Mouse (Mus musculus): ENCODE results near the gene Timm9. TPM values are rescaled to one million over a fixed set of nuclear protein-coding genes. Genes with fewer than 3 reads are reported as not detected.
A peak's percentile ranks its signal among the peaks of the same experiment; 100 is the strongest.

Gene Timm9
- 75.9 and 76.1 TPM in 2 replicates for polyA plus RNA-seq (2015; fragmentation: Nextera tagmentation; extraction: Ambion mirVana)

GRCm38 (mm10) chr12:71136130-71136973 lies at the start of gene Timm9, which contains the start of gene 2700049A03Rik:
Gene Timm9 (minus strand): TSS chr12:71136684.
Gene 2700049A03Rik (plus strand): TSS chr12:71136848.
- Histone ChIP-seq H3K27me3 (ENCODE audit: control insufficient read depth, insufficient read depth, low read length) (no peaks in the 10 kb centered on the region), H3K27ac (ENCODE audit: low read length) (peak within 1 kb of the TSS; percentile 79), H3K4me1 (ENCODE audit: control insufficient read depth, insufficient read depth, low read length) (peaks cover 16% of the 10 kb centered on the region), H3K36me3 (ENCODE audit: control insufficient read depth, insufficient read depth, low read length) (peaks cover 6% of the 10 kb centered on the region; the same call in 1 of the 2 replicates), H3K9ac (ENCODE audit: low read length) (peak within 1 kb of the TSS; percentile 96), H3K4me2 (ENCODE audit: low read depth, low read length) (peak within 1 kb of the TSS; percentile 96), H3K4me3 (replicated peaks; ENCODE audit: low read length) (peak within 1 kb of the TSS; percentile 98), H3K9me3 (replicated peaks; ENCODE audit: control insufficient read depth, low read length) (no peaks in the 10 kb centered on the region)
- peak; percentile 90 for ATAC-seq (ENCODE audit: insufficient read depth, low FRiP score)
- WGBS: under 1% methylated on average over 52 of the region's 52 CpGs

GRCm38 (mm10) chr12:71184396-71184795 lies 47.9 kb upstream of the Timm9 start:
- no peak overlapping the region for H3K27ac ChIP-seq (ENCODE audit: low read length)
- no peaks in the 10 kb centered on the region for H3K4me1 ChIP-seq (ENCODE audit: control insufficient read depth, insufficient read depth, low read length)
- ATAC-seq (ENCODE audit: insufficient read depth, low FRiP score): no peak
- no peak overlapping the region for H3K9ac ChIP-seq (ENCODE audit: low read length)
- H3K4me2 ChIP-seq (ENCODE audit: low read depth, low read length): no peak overlapping the region
- no peaks in the 10 kb centered on the region for H3K27me3 ChIP-seq (ENCODE audit: control insufficient read depth, insufficient read depth, low read length)
- 96% methylated on average over 4 of the region's 4 CpGs for WGBS
- H3K36me3 ChIP-seq (ENCODE audit: control insufficient read depth, insufficient read depth, low read length): peaks cover 14% of the 10 kb centered on the region; the same call in 1 of the 2 replicates
- no peaks in the 10 kb centered on the region for H3K9me3 ChIP-seq (replicated peaks; ENCODE audit: control insufficient read depth, low read length)
- no peak overlapping the region for H3K4me3 ChIP-seq (replicated peaks; ENCODE audit: low read length)

GRCm38 (mm10) chr12:71183736-71184135 lies 47.3 kb upstream of the Timm9 start:
- H3K9me3 ChIP-seq (replicated peaks; ENCODE audit: control insufficient read depth, low read length): no peaks in the 10 kb centered on the region
- no peaks in the 10 kb centered on the region for H3K4me1 ChIP-seq (ENCODE audit: control insufficient read depth, insufficient read depth, low read length)
- no peak overlapping the region for H3K4me2 ChIP-seq (ENCODE audit: low read depth, low read length)
- peaks cover 15% of the 10 kb centered on the region; the same call in 1 of the 2 replicates for H3K36me3 ChIP-seq (ENCODE audit: control insufficient read depth, insufficient read depth, low read length)
- no peak overlapping the region for H3K9ac ChIP-seq (ENCODE audit: low read length)
- 89% methylated on average over 3 of the region's 3 CpGs for WGBS
- H3K27me3 ChIP-seq (ENCODE audit: control insufficient read depth, insufficient read depth, low read length): no peaks in the 10 kb centered on the region
- no peak for ATAC-seq (ENCODE audit: insufficient read depth, low FRiP score)
- no peak overlapping the region for H3K27ac ChIP-seq (ENCODE audit: low read length)
- no peak overlapping the region for H3K4me3 ChIP-seq (replicated peaks; ENCODE audit: low read length)

- ATAC-seq (ENCODE audit: insufficient read depth, low FRiP score): no peak
- Histone ChIP-seq H3K27me3 (ENCODE audit: control insufficient read depth, insufficient read depth, low read length) (no peaks in the 10 kb centered on the region), H3K27ac (ENCODE audit: low read length) (no peak overlapping the region), H3K9ac (ENCODE audit: low read length) (no peak overlapping the region), H3K4me3 (replicated peaks; ENCODE audit: low read length) (no peak overlapping the region), H3K36me3 (ENCODE audit: control insufficient read depth, insufficient read depth, low read length) (peaks cover 2% of the 10 kb centered on the region; the same call in 1 of the 2 replicates), H3K9me3 (replicated peaks; ENCODE audit: control insufficient read depth, low read length) (no peaks in the 10 kb centered on the region), H3K4me2 (ENCODE audit: low read depth, low read length) (no peak overlapping the region), H3K4me1 (ENCODE audit: control insufficient read depth, insufficient read depth, low read length) (no peaks in the 10 kb centered on the region)
- 97% methylated on average over 1 of the region's 1 CpGs for WGBS
These were observed 33.4 kb upstream of the Timm9 start for GRCm38 (mm10) chr12:71169911-71170310.

GRCm38 (mm10) chr12:71164410-71164809 lies 27.9 kb upstream of the Timm9 start:
- Histone ChIP-seq H3K9ac (ENCODE audit: low read length) (no peak overlapping the region), H3K4me1 (ENCODE audit: control insufficient read depth, insufficient read depth, low read length) (no peaks in the 10 kb centered on the region), H3K9me3 (replicated peaks; ENCODE audit: control insufficient read depth, low read length) (no peaks in the 10 kb centered on the region), H3K4me3 (replicated peaks; ENCODE audit: low read length) (no peak overlapping the region), H3K4me2 (ENCODE audit: low read depth, low read length) (no peak overlapping the region), H3K27me3 (ENCODE audit: control insufficient read depth, insufficient read depth, low read length) (no peaks in the 10 kb centered on the region), H3K36me3 (ENCODE audit: control insufficient read depth, insufficient read depth, low read length) (peaks cover 15% of the 10 kb centered on the region), H3K27ac (ENCODE audit: low read length) (no peak overlapping the region)
- no peak for ATAC-seq (ENCODE audit: insufficient read depth, low FRiP score)
- WGBS: 91% methylated on average over 9 of the region's 9 CpGs

GRCm38 (mm10) chr12:71157974-71158373 lies 21.5 kb upstream of the Timm9 start:
- Histone ChIP-seq H3K27me3 (ENCODE audit: control insufficient read depth, insufficient read depth, low read length) (no peaks in the 10 kb centered on the region), H3K4me3 (replicated peaks; ENCODE audit: low read length) (no peak overlapping the region), H3K9me3 (replicated peaks; ENCODE audit: control insufficient read depth, low read length) (no peaks in the 10 kb centered on the region), H3K4me2 (ENCODE audit: low read depth, low read length) (no peak overlapping the region), H3K4me1 (ENCODE audit: control insufficient read depth, insufficient read depth, low read length) (no peaks in the 10 kb centered on the region), H3K36me3 (ENCODE audit: control insufficient read depth, insufficient read depth, low read length) (peaks cover 18% of the 10 kb centered on the region), H3K9ac (ENCODE audit: low read length) (no peak overlapping the region), H3K27ac (ENCODE audit: low read length) (no peak overlapping the region)
- WGBS: 70% methylated on average over 6 of the region's 6 CpGs
- ATAC-seq (ENCODE audit: insufficient read depth, low FRiP score): no peak

GRCm38 (mm10) chr12:71154979-71155378 lies 18.5 kb upstream of the Timm9 start:
- Histone ChIP-seq H3K4me1 (ENCODE audit: control insufficient read depth, insufficient read depth, low read length) (no peaks in the 10 kb centered on the region), H3K4me2 (ENCODE audit: low read depth, low read length) (no peak overlapping the region), H3K27me3 (ENCODE audit: control insufficient read depth, insufficient read depth, low read length) (no peaks in the 10 kb centered on the region), H3K4me3 (replicated peaks; ENCODE audit: low read length) (no peak overlapping the region), H3K9me3 (replicated peaks; ENCODE audit: control insufficient read depth, low read length) (no peaks in the 10 kb centered on the region), H3K27ac (ENCODE audit: low read length) (no peak overlapping the region), H3K36me3 (ENCODE audit: control insufficient read depth, insufficient read depth, low read length) (peaks cover 10% of the 10 kb centered on the region; the same call in 1 of the 2 replicates), H3K9ac (ENCODE audit: low read length) (no peak overlapping the region)
- 97% methylated on average over 6 of the region's 6 CpGs for WGBS
- no peak for ATAC-seq (ENCODE audit: insufficient read depth, low FRiP score)

- ATAC-seq (ENCODE audit: insufficient read depth, low FRiP score): no peak
These were observed 13.7 kb upstream of the Timm9 start for GRCm38 (mm10) chr12:71150167-71150566.

GRCm38 (mm10) chr12:71149456-71149855 lies 13.0 kb upstream of the Timm9 start:
- no peak overlapping the region for H3K4me2 ChIP-seq (ENCODE audit: low read depth, low read length)
- ATAC-seq (ENCODE audit: insufficient read depth, low FRiP score): no peak
- peaks cover 16% of the 10 kb centered on the region for H3K36me3 ChIP-seq (ENCODE audit: control insufficient read depth, insufficient read depth, low read length)
- no peak overlapping the region for H3K27ac ChIP-seq (ENCODE audit: low read length)
- no peaks in the 10 kb centered on the region for H3K4me1 ChIP-seq (ENCODE audit: control insufficient read depth, insufficient read depth, low read length)
- 82% methylated on average over 6 of the region's 6 CpGs for WGBS
- no peak overlapping the region for H3K9ac ChIP-seq (ENCODE audit: low read length)
- H3K4me3 ChIP-seq (replicated peaks; ENCODE audit: low read length): no peak overlapping the region
- no peaks in the 10 kb centered on the region for H3K9me3 ChIP-seq (replicated peaks; ENCODE audit: control insufficient read depth, low read length)
- no peaks in the 10 kb centered on the region for H3K27me3 ChIP-seq (ENCODE audit: control insufficient read depth, insufficient read depth, low read length)

More at GRCm38 (mm10) chr12:71150167-71150566, 13.7 kb upstream of the Timm9 start:
- Histone ChIP-seq H3K27ac (ENCODE audit: low read length) (no peak overlapping the region), H3K9ac (ENCODE audit: low read length) (no peak overlapping the region), H3K4me2 (ENCODE audit: low read depth, low read length) (no peak overlapping the region), H3K4me1 (ENCODE audit: control insufficient read depth, insufficient read depth, low read length) (no peaks in the 10 kb centered on the region), H3K27me3 (ENCODE audit: control insufficient read depth, insufficient read depth, low read length) (no peaks in the 10 kb centered on the region), H3K4me3 (replicated peaks; ENCODE audit: low read length) (no peak overlapping the region), H3K9me3 (replicated peaks; ENCODE audit: control insufficient read depth, low read length) (no peaks in the 10 kb centered on the region), H3K36me3 (ENCODE audit: control insufficient read depth, insufficient read depth, low read length) (peaks cover 11% of the 10 kb centered on the region)
- WGBS: 87% methylated on average over 8 of the region's 8 CpGs
